Mouse (Mus musculus): ENCODE measurements around the gene Zmpste24.
A peak's percentile ranks its signal among the peaks of the same experiment; 100 is the strongest.
"Not testable (repeated sequence)": the region's sequence is repeated elsewhere in the genome, so short reads cannot be mapped to it uniquely, and the experiment has no call there.

Zmpste24 gene

DNA sequence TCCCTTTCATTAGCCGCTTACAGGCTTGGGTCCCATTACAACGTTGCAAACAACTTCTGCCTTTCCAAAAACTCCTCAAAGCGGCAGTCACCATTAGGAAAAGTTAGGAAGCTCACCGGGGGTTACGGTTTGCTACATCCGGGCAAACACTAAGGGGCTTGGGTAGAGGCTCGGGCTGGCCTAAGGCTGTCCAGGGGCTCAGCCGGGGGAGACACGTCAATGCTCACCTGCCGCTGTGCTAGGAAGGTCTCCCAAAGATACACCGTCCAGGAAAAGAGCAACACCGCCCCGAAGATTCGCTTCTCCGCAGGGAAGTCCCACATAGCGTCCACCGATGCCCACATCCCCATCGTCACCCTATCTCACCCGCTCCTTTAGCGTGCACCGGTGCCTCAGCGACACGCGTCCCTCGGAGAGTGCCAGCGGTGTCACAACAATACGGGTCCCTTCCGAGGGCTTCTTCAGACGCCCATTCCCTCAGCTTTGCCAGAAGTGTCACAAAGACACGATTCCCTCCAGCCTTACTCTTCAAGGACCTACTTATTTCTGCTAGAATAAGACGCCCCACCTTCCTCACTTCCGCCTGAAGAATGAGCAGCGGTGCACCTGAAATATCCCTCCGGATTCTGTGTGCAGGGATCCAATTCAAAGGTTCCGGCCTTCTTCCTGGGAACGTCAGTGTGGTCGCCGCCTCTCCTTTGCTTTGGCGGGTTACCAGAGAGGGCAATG is at the start of gene Zmpste24:
Gene Zmpste24, minus strand, starts transcription at position 592 of the 729 bp plus-strand sequence.
- peak; percentile 73 to 79 for DNase-seq (ENCODE audit: low spot score in 2 of 2)

DNA sequence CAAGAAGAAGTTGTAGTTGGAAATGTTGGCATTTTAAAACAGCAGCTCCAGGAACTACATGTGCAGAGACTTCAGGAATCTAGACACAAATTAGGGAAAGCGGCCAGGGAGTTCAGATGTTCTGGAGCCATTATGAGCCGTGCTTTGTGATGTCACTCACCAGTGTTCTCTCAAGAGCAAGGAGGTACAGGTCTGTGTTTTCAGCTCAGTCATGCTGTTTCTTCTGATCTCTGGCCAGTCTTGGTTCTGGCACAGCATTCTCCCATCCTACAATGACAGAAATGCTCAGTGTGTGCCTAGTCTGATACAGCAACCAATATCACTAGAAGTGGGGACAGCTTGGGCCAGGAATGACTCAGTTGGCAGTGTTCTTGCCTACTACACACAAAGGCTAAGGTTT is 11.1 kb upstream of the Zmpste24 start, which contains the start of gene Tmco2:
Gene Tmco2, minus strand, starts transcription at position 101 of the 400 bp plus-strand sequence.
- DNase-seq (ENCODE audit: low spot score in 2 of 2) = no peak

DNA sequence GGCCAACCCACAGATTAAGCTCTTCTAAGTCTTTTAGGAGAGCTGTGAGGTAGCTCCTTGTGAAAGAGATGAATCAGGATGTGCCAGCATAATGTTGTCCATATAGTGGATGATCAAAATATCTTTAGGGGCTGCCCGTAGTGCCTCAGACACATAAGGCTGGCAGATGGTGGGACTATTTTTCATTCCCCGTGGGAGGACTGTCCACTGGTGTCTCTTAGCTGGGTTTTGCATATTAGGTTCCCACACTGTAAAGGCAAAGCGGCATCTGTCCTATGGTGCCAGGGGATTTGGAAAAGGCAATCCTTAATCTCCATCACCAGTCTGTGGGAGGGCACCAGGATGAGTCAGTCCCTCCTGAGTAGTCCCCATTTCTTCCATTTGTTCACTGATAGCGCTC is 5.3 kb upstream of the Zmpste24 start:
- no peak for DNase-seq (ENCODE audit: low spot score in 2 of 2)

DNA sequence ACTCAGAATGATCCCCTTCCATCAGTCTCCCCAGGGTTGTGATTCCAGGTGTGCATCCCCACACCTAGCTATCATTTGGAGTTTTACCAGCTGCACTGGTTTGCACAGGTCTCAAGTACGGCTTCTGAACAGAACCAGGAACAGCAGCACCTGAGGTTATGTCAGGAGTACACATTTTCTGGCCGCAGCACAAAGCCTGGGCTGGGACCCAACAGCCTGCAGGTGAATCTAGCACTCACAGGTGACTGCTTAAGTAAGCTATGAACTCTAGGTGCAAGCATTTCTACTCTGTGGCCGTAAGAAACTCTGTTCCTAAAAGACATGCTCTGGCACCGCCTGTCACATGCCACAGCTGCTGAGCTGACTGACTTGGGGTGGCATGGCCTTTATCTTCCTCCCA is 7.8 kb downstream of the Zmpste24 start:
- DNase-seq (ENCODE audit: low spot score in 2 of 2) = no peak

DNA sequence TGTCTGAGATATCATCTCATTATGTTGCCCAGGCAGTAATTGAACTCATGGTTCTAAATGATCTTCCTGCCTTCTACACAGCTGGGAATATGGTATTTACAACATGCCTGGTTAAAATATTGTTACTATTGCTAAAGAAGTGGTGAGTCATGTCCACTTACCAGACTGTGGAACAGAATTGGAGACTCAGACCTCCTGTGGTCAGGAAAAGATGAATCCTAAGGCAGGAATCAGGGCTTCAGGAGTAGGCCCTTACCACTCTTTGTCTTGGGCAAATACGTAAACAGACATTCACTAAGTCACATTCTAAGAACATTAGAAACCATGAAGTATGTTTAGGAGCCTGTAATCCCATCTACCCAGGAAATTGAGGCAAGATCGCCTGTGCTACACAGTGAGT is 9.3 kb downstream of the Zmpste24 start:
- DNase-seq (ENCODE audit: low spot score in 2 of 2) = no peak

DNA sequence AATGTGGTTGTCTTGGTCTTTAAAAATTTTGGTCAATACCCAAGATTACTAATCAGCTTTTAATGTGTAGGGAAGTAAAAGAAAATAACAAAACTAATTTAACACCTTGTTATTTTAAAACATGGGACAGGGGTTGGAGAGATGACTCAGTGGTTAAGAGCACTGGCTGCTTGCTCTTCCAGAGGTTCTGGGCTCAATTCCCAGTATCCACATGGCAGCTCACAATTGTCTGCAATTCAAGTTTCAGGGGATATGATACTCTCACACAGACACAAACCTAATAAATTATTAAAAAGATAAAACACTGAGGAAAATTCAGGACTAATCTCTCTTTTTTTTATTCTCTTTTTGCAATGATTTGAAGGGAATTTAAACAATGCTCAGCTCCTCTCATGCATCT is 13.5 kb downstream of the Zmpste24 start:
- DNase-seq (ENCODE audit: low spot score in 2 of 2) = no peak

DNA sequence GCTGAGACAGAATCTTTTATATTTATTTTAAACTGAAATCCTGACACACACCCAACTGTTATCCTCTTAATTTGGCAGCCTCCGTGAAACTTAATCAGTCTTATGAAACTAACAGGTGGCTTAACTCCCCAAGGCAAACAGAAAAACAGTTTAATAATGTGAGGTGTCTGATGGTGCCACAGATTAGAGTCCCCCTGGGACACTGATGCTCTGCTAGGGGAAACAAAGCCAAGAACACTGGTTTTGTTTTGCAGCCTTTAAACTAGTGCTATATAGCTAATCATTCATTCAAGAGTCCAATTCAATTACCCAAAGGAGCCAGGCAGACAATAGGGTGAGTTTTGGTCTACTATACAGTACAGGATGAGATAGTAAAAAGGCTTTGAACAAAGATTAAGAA is 17.6 kb downstream of the Zmpste24 start:
- no peak for DNase-seq (ENCODE audit: low spot score in 2 of 2)

DNA sequence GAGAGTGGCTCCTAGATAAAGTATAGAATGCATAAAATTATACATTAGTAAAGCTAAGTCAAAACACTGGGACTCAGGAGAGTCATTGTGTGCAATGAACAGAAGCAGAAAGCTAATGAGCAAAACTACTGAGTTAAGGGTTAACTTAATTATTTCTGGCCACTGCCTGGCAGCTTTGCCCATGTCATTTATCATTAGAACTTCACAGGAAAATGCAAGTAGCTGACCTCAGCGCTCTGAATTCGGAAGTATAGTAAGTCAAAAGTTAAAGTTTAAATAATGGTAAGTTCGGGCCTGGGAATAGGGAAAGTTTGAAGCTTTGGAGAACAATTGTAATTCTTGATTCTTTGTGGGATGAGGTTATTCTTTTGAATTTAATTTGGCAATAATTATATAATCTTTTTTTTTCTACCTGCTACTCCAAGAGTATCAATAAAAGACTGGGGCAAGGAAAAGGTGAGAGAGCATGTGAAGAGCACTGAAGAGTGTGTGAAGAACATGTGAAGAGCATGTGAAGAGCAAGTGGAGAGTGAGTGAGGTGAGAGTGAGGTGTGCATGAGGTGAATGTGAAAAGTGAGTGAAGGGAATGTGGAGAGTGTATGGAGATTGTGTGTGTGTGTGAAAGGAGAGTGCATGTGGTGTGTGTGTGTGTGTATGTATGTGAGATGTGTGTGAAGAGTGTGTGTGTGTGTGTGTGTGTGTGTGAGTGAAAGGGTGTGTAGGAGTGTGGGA is 20.0 kb downstream of the Zmpste24 start:
- no peak for DNase-seq (ENCODE audit: low spot score in 2 of 2)

DNA sequence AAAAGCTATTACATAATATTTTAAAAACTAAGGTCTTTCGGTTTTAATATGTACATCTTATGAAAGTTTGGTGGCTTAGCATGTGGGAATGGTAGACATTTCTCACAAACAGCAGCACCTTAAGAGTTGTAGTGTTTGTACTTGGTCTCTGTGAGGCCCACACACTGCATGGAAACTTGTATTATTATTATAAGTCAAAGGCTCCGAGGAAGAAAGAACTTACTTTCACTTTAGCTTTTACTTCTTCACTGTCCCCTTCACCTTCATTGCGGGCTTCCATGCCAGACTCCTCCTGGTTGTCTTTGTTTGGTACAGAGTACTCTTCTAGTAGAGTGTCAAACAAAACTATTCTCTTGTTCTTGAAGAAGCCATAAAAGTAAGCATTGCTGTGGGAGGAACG is 23.8 kb downstream of the Zmpste24 start:
- no peak for DNase-seq (ENCODE audit: low spot score in 2 of 2)

DNA sequence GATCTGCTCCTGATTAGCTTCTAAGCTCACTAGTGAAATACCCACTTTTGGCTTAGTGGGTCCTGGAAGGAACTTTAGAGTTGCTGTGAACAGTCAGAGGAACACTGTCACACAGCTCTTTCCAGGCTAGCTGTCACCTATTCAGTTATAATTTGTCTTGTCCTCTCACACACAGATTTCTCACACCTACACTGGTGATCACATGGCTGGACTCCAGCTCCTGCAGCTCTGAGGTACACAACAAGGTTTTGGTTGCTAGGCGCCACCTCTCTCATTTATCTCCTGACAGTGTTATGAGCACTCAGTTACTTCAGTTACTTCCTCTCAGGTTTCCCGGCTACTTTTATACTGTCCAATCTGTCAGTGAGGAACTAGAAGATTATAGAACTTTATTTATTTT is 32.7 kb downstream of the Zmpste24 start:
- no peak for DNase-seq (ENCODE audit: low spot score in 2 of 2)

DNA sequence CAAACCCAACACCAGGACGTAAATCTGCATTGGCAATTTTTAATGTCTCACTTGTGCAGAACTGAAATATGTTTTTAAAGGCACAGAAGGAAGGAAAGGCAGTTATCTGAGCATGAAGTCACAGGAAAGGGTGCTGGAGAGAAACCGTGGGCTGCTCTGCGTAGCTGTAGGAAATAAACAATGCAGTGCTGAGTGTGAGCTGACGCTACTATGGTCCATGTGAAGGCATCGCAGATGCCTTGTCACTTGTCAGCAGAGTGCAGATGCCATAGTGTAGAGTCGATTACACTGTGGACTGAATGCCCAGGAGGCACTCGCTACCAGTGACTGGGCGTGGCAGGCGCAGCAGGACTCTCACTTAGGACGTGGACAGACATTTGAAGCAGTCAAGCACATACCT is 38.8 kb downstream of the Zmpste24 start:
- not testable (repeated sequence) for DNase-seq (ENCODE audit: low spot score in 2 of 2)

DNA sequence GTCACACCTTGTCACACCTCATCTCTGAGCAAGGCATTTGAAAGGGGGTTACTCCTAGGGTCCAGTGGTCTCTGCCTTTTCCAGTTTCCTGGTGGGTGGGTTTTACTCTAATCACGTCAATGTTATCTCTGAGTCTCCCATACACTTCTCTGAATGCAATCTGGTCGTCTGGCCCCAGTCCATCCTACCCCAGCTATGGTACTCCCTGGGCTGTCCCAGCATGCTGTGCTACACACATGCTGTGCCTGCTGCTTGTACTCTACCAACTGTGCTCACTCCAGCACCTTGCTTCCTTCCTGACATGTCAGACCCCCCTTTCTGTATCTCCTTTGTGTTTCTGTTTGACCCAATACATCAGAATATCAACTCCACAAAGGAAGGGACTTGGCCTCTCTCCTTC is 41.0 kb downstream of the Zmpste24 start:
- no peak for DNase-seq (ENCODE audit: low spot score in 2 of 2)

DNA sequence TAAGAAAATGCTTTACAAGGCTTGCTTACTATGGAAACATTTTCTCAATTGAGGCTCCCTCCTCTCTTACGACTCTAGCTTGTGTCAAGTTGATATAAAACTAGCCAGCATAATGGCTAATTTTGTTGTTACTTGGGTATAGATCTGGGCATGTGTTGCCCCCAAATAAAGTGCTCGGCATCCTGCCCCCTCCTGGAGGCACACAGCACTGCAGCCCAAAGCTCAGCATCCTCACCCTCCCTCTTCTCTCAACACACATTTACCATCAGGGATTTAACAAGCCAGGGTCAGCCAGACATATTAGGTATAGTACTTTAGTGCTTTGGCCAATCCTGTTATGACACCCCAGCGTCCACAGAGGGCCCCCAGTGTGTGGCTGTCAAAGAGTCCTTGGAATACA is 41.7 kb downstream of the Zmpste24 start:
- DNase-seq (ENCODE audit: low spot score in 2 of 2) = no peak

DNA sequence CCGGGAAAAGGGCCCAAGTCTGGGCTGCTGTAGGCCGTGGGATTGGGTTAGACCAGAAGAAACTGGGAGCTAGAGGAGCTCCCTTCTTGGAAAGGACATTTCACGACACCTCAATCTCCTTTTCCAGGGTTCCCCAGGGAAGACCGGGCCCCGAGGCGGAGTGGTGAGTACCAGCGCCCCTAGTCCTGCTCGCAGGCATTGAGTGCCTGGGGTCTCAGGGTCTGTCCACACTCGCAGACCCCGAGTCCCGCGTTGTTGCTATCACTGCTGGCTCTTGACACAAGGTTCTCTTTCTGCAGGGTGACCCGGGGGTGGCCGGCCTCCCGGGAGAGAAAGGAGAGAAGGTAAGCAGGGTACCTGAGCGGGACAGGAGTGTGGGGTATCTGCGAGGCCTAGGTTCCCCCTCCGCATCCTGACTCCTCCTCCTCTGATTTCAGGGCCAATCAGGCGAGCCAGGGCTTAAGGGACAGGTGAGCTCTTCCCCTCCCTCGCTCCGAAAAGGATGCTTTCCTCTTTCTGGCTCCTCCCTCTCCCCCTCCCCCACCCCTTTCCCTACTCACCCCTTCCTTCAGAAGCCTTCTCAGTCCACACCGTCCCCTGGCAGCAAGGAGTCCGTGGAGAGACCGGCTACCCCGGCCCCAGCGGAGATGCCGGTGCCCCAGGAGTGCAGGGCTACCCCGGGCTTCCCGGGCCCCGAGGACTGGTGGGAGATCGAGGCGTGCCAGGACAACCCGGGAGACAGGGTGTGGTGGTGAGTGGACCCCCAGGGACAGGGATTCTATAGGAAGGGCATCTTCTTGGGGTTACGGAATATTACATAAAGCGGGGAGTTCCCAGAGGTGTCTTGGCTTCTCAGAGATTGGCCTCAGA is 45.4 kb downstream of the Zmpste24 start:
- no peak for DNase-seq (ENCODE audit: low spot score in 2 of 2)

DNA sequence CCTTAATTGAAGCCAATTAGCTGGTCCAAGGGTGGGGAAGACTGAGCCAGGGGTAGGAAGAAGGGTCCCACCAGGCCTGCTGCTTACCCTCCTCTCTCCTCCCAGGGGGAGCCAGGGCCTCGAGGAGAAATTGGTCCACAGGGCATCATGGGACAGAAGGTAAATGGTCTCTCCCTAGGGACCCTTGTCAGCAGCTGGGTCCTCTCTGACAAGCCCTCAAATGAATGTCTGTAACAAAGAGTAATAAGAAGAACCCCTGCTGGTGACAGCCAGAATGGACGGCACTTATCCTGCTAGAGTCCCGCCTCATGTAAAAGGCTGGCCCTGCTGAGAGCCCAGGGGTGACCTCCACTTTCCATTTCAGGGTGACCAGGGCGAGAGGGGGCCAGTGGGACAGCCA is 46.2 kb downstream of the Zmpste24 start:
- no peak for DNase-seq (ENCODE audit: low spot score in 2 of 2)

DNA sequence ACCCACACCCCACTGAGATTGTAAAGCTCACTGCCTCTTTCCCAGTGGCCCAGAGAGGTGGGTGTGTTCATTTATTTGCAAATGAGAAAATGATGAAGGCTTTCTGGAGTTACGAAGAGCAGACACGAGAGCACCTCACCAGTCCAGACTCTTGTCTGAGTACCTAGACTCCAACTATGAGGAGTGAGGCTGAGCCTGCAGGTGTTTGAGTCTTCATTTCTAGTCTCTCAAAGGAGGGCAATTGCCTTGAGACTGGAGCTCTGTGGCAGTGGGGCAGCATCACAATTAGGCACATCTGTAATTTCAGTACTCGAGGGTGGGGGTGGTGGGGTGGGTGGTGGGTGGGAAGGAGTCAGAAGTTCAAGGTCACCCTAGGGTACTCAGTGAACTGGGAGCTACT is 55.1 kb downstream of the Zmpste24 start:
- no peak for DNase-seq (ENCODE audit: low spot score in 2 of 2)

DNA sequence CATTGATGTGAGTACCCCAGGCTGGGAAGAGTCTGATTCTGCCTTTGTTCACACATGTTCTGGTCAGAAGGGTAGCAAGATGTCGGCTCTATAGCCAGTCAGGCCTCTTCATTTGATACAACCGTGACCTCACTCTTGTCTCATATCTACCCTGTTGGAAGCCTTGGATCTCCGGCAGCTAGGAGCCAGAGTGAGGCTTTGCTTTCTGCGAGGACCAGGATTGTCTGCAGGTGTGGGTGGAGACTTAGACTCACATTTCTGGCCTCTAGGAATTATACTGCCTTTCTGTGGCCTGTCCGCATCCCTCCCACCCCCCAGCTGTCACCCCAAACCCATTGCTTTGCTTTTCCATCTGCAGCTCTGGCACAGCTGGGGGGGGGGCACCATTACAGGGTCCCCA is 55.6 kb downstream of the Zmpste24 start:
- no peak for DNase-seq (ENCODE audit: low spot score in 2 of 2)

DNA sequence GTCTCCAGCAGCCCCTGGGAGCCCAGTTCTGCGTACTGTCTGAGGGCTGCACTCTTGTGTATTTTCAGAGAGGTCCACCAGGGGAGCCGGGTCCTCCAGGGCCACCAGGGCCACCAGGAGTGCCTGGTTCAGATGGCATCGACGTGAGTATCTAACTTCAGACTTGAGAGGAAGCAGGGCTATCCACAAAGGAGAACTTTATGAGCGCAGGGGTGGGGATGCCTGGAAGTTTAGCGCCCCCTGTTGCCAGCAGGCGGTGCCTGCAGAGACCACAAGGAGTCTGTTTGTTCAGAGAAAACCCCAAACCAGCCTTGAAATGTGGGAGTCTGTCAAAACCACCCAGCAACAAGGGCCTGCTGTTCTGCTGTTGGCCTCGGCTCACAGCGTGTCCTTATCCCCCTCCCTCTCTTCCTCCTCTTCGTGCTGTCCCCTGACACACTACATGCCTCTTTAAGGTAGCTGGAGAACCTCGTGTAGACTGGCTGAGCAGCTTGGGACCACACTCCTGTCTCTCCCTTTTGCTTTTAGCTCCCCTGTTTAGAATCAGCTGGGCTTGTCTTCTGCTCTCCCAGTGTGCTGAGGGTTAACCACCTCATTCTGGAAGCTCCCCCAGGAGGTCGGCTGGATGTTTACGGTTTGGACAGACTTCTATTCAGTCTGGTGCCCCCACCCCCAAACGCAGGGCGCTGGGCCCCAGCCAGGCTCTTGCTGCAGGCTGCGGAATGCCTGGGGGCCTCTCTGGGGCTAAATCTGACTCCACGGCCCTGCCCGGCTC is 57.0 kb downstream of the Zmpste24 start:
- DNase-seq (ENCODE audit: low spot score in 2 of 2) = peak; percentile 58 to 60

DNA sequence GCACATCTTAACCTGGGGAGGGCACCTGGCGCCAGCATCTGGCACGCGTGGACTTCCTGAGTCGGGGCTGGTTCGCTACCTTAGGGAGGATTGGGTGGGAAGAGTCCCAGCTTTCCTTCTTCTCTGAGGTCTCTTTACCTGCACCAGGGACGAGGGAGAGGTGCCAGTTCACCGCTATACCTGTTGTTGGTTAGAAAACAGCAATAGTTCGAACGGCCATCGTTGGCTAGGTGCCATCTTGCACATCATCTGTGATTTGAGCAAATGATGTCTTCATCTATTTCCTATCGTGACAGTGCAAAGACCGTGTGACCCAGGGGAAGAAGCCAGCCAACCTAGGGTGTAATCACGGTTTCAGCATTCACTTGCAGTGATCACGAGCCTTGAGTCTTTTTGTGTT is 57.7 kb downstream of the Zmpste24 start:
- DNase-seq (ENCODE audit: low spot score in 2 of 2) = no peak

DNA sequence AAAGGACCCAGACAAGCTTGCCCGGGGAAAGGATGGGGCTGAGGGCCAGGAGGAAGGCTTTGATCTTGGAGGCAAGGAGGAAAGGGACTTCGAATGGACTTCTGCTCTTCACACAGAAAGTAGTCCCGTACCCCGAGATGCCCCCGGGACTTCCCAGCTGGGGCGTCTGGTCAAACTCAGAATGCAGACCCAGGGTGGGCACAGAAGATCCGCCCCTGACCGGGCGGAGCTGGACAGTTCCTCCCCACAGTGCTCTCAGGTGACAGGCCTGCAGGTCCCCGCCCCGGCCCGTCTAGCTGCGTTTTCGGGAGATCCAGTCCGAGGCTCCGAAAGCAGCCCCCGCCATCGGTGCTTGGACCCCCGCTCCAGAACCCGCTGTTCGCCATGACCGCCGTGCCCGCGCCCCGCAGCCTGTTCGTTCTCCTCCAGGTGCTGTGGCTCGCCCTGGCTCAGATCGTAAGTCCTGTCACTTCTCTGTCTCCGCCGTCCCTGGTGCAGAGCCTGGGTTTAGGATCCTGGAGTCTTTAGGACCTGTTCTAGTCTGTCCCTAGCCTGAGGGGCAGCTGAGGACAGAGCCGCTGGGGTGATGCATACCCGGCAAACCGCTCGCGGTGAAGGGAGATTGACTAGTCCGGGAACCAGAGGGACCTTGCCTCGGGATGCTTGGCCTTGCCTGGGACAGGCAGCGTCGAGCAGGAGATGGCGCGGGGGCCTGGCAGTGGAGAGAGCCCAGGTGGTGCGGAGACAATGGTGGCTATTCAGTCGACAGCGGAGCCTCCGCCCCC is 58.5 kb downstream of the Zmpste24 start, which contains the start of gene Col9a2:
Gene Col9a2, plus strand, starts transcription at position 55 of the 785 bp plus-strand sequence.
- DNase-seq (ENCODE audit: low spot score in 2 of 2) = no peak

DNA sequence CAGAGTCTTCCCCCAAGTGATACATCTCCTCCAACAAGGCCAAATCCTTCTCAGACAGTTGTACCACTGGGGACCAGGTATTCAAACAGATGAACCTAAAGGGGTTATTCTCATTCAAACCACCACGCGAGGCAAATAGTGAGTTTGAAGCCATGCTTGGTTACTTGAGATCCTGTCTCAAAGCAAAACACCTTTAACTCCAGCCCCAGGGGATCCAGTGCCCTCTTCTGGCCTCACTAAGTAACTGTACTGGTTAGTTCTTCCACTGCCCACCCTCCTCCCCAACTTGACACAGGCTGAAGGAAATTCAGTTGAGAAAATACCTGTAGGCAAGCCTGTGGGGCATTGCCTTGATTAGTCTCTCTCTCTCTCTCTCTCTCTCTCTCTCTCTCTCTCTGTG is 65.0 kb downstream of the Zmpste24 start:
- DNase-seq (ENCODE audit: low spot score in 2 of 2) = peak in 1 of 2 experiments; percentile 27
